Mouse (Mus musculus) gastrocnemius, adult 18-20 months (tissue): ENCODE data around the gene Dcaf8. TPM values are rescaled to one million over a fixed set of nuclear protein-coding genes. Genes with fewer than 3 reads are reported as not detected.

Experiments
- DNase-seq: peaks from one replicate; pipeline ENCODE4 v3.0.0; 2021; ENCODE audit warnings: low spot score
- long read RNA-seq, 2 experiments: library from polyadenylated mRNA; stranded (forward); transcript quantifications; one replicate each; pipeline ENCODE4 v2.0.0; 2021
- total RNA-seq, 2 experiments: library from RNA; stranded (reverse); gene quantifications; 2 replicates each; pipeline ENCODE4 v1.2.3; 2021

The Dcaf8 gene
- total RNA-seq: 100 to 1,000 TPM; 192 to 193 TPM
- long read RNA-seq, experiment 1, full-length matches to known transcripts: 400 of 489 reads
- long read RNA-seq, experiment 1, partial matches to known transcripts: 51 of 489 reads
- long read RNA-seq, experiment 1, other reads (novel, unspliced or antisense): 38 of 489 reads
- long read RNA-seq, experiment 2, full-length matches to known transcripts: 334 of 420 reads
- long read RNA-seq, experiment 2, partial matches to known transcripts: 61 of 420 reads
- long read RNA-seq, experiment 2, other reads (novel, unspliced or antisense): 25 of 420 reads

- DNase-seq: peak; percentile 98
Measured at GRCm38 (mm10) chr1:172147835-172148278, at the start of gene Dcaf8. Gene Dcaf8 (plus strand): TSS chr1:172148084.

- DNase-seq: no peak
Measured at GRCm38 (mm10) chr1:172099325-172100033, 48.4 kb upstream of the Dcaf8 start.

GRCm38 (mm10) chr1:172103619-172104018, 44.3 kb upstream of the Dcaf8 start:
- no peak for DNase-seq

GRCm38 (mm10) chr1:172105101-172105500, 42.8 kb upstream of the Dcaf8 start:
- DNase-seq: no peak

- DNase-seq: no peak
Measured at GRCm38 (mm10) chr1:172107777-172108477, 40.0 kb upstream of the Dcaf8 start.

GRCm38 (mm10) chr1:172116948-172117347, 30.9 kb upstream of the Dcaf8 start:
- DNase-seq: no peak

GRCm38 (mm10) chr1:172119100-172119499, 28.8 kb upstream of the Dcaf8 start:
- no peak for DNase-seq

- peak; percentile 56 for DNase-seq
Measured at GRCm38 (mm10) chr1:172119720-172120119, 28.2 kb upstream of the Dcaf8 start.

- DNase-seq: no peak
Measured at GRCm38 (mm10) chr1:172122671-172123070, 25.2 kb upstream of the Dcaf8 start.

- no peak for DNase-seq
Measured at GRCm38 (mm10) chr1:172124572-172124971, 23.3 kb upstream of the Dcaf8 start.

- DNase-seq: peak; percentile 69
Measured at GRCm38 (mm10) chr1:172126376-172127347, 21.2 kb upstream of the Dcaf8 start, which contains the start of gene Pex19. Gene Pex19 (plus strand): TSS chr1:172126755.

- no peak for DNase-seq
Measured at GRCm38 (mm10) chr1:172127487-172127886, 20.4 kb upstream of the Dcaf8 start.

- no peak for DNase-seq
Measured at GRCm38 (mm10) chr1:172128563-172128962, 19.3 kb upstream of the Dcaf8 start.

GRCm38 (mm10) chr1:172129108-172129507, 18.8 kb upstream of the Dcaf8 start:
- DNase-seq: no peak

- no peak for DNase-seq
Measured at GRCm38 (mm10) chr1:172129780-172130179, 18.1 kb upstream of the Dcaf8 start.

- DNase-seq: no peak
Measured at GRCm38 (mm10) chr1:172132319-172132718, 15.6 kb upstream of the Dcaf8 start.

- DNase-seq: no peak
Measured at GRCm38 (mm10) chr1:172133535-172133934, 14.3 kb upstream of the Dcaf8 start.

GRCm38 (mm10) chr1:172134072-172134471, 13.8 kb upstream of the Dcaf8 start:
- DNase-seq: no peak

- DNase-seq: no peak
Measured at GRCm38 (mm10) chr1:172140160-172140559, 7.7 kb upstream of the Dcaf8 start.

- no peak for DNase-seq
Measured at GRCm38 (mm10) chr1:172140825-172141224, 7.1 kb upstream of the Dcaf8 start.

- no peak for DNase-seq
Measured at GRCm38 (mm10) chr1:172141529-172141928, 6.4 kb upstream of the Dcaf8 start.
